Mouse (Mus musculus) forebrain, embryonic 15.5 days (tissue): ENCODE measurements at regions not wholly inside any gene's neighbourhood (a gene's known extent, or its start where the extent isn't known, plus 50 kb on each side); places are given as distances from the start of the nearest gene placed in this dataset.

Experiments used
- ATAC-seq: fragments of 200-750 bp; cut with Nextera tagmentation; replicated peaks from 2 replicates; pipeline ENCODE4 v1.8.0; 2017; ENCODE audit warnings: mild to moderate bottlenecking, moderate TSS enrichment, moderate library complexity
- H3K27ac ChIP-seq: fragments of 300-500 bp; sonication (generic); replicated peaks from 2 replicates; pipeline ENCODE4 v1.5.1; 2015; ENCODE audit warnings: mild to moderate bottlenecking, inconsistent platforms
- H3K27me3 ChIP-seq: fragments of 300-500 bp; sonication (generic); 2 replicates; pipeline ENCODE4 v1.6.1; 2015; ENCODE audit warnings: inconsistent platforms
- H3K36me3 ChIP-seq: fragments of 300-500 bp; sonication (generic); 2 replicates; pipeline ENCODE4 v1.6.1; 2015; ENCODE audit warnings: mild to moderate bottlenecking, inconsistent platforms
- H3K4me1 ChIP-seq: fragments of 300-500 bp; sonication (generic); 2 replicates; pipeline ENCODE4 v1.6.1; 2015; ENCODE audit warnings: inconsistent platforms
- H3K4me2 ChIP-seq: fragments of 300-500 bp; sonication (generic); replicated peaks from 2 replicates; pipeline ENCODE4 v1.6.1; 2015; ENCODE audit warnings: mild to moderate bottlenecking, inconsistent platforms
- H3K4me3 ChIP-seq: fragments of 300-500 bp; sonication (generic); 2 replicates; pipeline ENCODE4 v1.5.1; 2015; ENCODE audit warnings: mild to moderate bottlenecking, inconsistent platforms
- H3K9ac ChIP-seq: fragments of 300-500 bp; sonication (generic); replicated peaks from 2 replicates; pipeline ENCODE4 v1.6.1; 2015; ENCODE audit warnings: mild to moderate bottlenecking, inconsistent platforms
- H3K9me3 ChIP-seq: fragments of 300-500 bp; sonication (generic); 2 replicates; pipeline ENCODE4 v1.6.1; 2016; ENCODE audit warnings: inconsistent platforms
- WGBS: fragments of 180-500 bp; shearing (Covaris S2); methylation state at CpG from one replicate; pipeline ENCODE4 v1.1.7; 2015; ENCODE audit warnings: mixed read lengths; 5-methylcytosine and 5-hydroxymethylcytosine counted together

- no peak for ATAC-seq
- H3K9ac ChIP-seq, result no peak overlapping the region
Measured at GRCm38 (mm10) chr15:36872566-36872965, 135.0 kb downstream of the Zfp706 start.

DNA sequence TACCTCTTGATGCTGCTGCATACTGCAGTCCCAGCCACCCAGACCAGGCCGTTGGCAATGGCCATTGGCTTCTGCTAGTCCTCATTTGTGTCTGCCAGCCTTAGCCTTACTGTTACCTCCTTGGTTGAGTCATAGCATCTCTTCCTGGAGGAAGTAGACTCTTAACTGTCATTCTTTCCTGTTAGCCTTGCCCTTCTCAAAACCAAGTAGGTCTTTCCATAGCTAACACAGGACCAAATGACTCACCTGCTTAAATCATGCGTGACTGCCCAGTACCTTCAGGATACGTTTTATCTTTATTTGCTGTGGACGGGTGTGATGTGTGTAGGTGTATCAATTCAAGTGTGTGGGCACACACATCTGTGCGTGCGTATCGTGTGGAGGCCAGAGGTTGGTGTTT lies 136.9 kb downstream of the Zfp706 start:
- Histone ChIP-seq H3K9me3 (no peaks in the 10 kb centered on the region), H3K9ac (no peak overlapping the region), H3K27me3 (no peaks in the 10 kb centered on the region), H3K4me2 (no peak overlapping the region), H3K4me3 (no peak overlapping the region), H3K36me3 (no peaks in the 10 kb centered on the region), H3K27ac (no peak overlapping the region), H3K4me1 (peaks cover 15% of the 10 kb centered on the region)
- WGBS, result 94% methylated on average over 7 of the region's 7 CpGs
- ATAC-seq, result no peak

More at GRCm38 (mm10) chr15:36872566-36872965, 135.0 kb downstream of the Zfp706 start:
- Histone ChIP-seq H3K36me3 (no peaks in the 10 kb centered on the region), H3K4me1 (peaks cover 15% of the 10 kb centered on the region), H3K9me3 (no peaks in the 10 kb centered on the region), H3K4me2 (no peak overlapping the region), H3K27ac (no peak overlapping the region), H3K27me3 (no peaks in the 10 kb centered on the region), H3K4me3 (no peak overlapping the region)
- 96% methylated on average over 2 of the region's 2 CpGs for WGBS

GRCm38 (mm10) chr15:36870094-36870493 lies 137.5 kb downstream of the Zfp706 start:
- 91% methylated on average over 9 of the region's 9 CpGs for WGBS
- no peak overlapping the region for H3K4me2 ChIP-seq

GRCm38 (mm10) chr15:36866088-36866487 lies 141.5 kb downstream of the Zfp706 start:
- no peak for ATAC-seq
- Histone ChIP-seq H3K27me3 (no peaks in the 10 kb centered on the region), H3K27ac (no peak overlapping the region), H3K4me2 (no peak overlapping the region), H3K4me3 (no peak overlapping the region), H3K9me3 (no peaks in the 10 kb centered on the region), H3K36me3 (no peaks in the 10 kb centered on the region), H3K9ac (no peak overlapping the region), H3K4me1 (no peaks in the 10 kb centered on the region)
- WGBS, result 74% methylated on average over 1 of the region's 1 CpGs

More at GRCm38 (mm10) chr15:36870094-36870493, 137.5 kb downstream of the Zfp706 start:
- Histone ChIP-seq H3K27ac (no peak overlapping the region), H3K36me3 (no peaks in the 10 kb centered on the region), H3K9me3 (no peaks in the 10 kb centered on the region), H3K4me3 (no peak overlapping the region), H3K4me1 (peaks cover 15% of the 10 kb centered on the region), H3K27me3 (no peaks in the 10 kb centered on the region), H3K9ac (no peak overlapping the region)
- no peak for ATAC-seq

GRCm38 (mm10) chr15:36865332-36865731 lies 142.2 kb downstream of the Zfp706 start:
- H3K9ac ChIP-seq, result no peak overlapping the region
- no peak overlapping the region for H3K4me3 ChIP-seq
- ATAC-seq, result no peak
- WGBS, result 70% methylated on average over 3 of the region's 3 CpGs
- no peaks in the 10 kb centered on the region for H3K36me3 ChIP-seq
- no peak overlapping the region for H3K27ac ChIP-seq
- no peak overlapping the region for H3K4me2 ChIP-seq
- no peaks in the 10 kb centered on the region for H3K27me3 ChIP-seq
- H3K9me3 ChIP-seq, result no peaks in the 10 kb centered on the region
- H3K4me1 ChIP-seq, result no peaks in the 10 kb centered on the region

GRCm38 (mm10) chr15:36864046-36864445 lies 143.5 kb downstream of the Zfp706 start:
- Histone ChIP-seq H3K36me3 (no peaks in the 10 kb centered on the region), H3K4me2 (no peak overlapping the region), H3K27ac (no peak overlapping the region), H3K27me3 (no peaks in the 10 kb centered on the region), H3K9me3 (no peaks in the 10 kb centered on the region), H3K9ac (no peak overlapping the region), H3K4me1 (no peaks in the 10 kb centered on the region), H3K4me3 (no peak overlapping the region)
- no peak for ATAC-seq
- 68% methylated on average over 2 of the region's 2 CpGs for WGBS

GRCm38 (mm10) chr15:36858711-36859110 lies 148.9 kb downstream of the Zfp706 start:
- H3K9me3 ChIP-seq, result no peaks in the 10 kb centered on the region
- H3K4me3 ChIP-seq, result no peak overlapping the region
- no peak overlapping the region for H3K4me2 ChIP-seq
- H3K9ac ChIP-seq, result no peak overlapping the region
- H3K27ac ChIP-seq, result no peak overlapping the region
- H3K27me3 ChIP-seq, result no peaks in the 10 kb centered on the region
- WGBS, result 88% methylated on average over 4 of the region's 4 CpGs
- no peak for ATAC-seq
- peaks cover 6% of the 10 kb centered on the region; the same call in 1 of the 2 replicates for H3K4me1 ChIP-seq
- no peaks in the 10 kb centered on the region for H3K36me3 ChIP-seq

- no peaks in the 10 kb centered on the region for H3K27me3 ChIP-seq
- H3K9ac ChIP-seq, result no peak overlapping the region
- no peak overlapping the region for H3K27ac ChIP-seq
- no peak for ATAC-seq
- H3K36me3 ChIP-seq, result no peaks in the 10 kb centered on the region
- no peak overlapping the region for H3K4me3 ChIP-seq
- no peak overlapping the region for H3K4me2 ChIP-seq
- H3K9me3 ChIP-seq, result no peaks in the 10 kb centered on the region
- WGBS, result 74% methylated on average over 1 of the region's 1 CpGs
- H3K4me1 ChIP-seq, result peaks cover 6% of the 10 kb centered on the region; the same call in 1 of the 2 replicates
Measured at GRCm38 (mm10) chr15:36857622-36858021, 150.0 kb downstream of the Zfp706 start.

DNA sequence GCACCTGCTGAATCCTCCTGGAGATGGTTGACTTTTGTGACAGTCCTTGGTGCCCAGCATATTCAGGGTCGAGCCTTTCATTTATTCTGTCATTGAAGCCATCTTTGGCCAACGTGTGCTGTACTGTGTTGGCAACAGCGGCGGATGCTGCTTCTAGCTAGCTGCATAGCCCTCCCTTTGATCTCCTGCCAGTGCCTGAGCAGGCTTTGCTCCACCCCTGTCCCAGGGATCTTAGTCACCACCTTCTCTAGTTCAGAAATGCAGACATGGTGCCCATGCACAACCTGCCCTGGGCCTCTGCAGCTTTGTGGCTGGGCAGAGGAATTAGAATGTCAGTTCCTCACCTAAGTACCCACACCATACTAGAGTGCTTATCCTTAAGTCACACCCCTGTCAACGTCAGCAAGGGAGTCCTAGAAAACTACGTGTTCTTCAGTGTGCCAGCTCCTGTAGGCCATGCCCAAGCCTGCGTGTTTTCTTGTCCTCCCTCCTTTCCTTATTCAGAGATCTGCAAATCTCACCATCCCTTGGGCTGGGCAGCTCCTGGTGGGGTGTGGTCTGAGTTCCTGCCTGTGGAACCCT lies 151.9 kb downstream of the Zfp706 start:
- WGBS, result 74% methylated on average over 7 of the region's 7 CpGs
- Histone ChIP-seq H3K4me2 (no peak overlapping the region), H3K9ac (no peak overlapping the region), H3K4me3 (no peak overlapping the region), H3K9me3 (no peaks in the 10 kb centered on the region), H3K27ac (no peak overlapping the region), H3K4me1 (peaks cover 6% of the 10 kb centered on the region; the same call in 1 of the 2 replicates), H3K36me3 (no peaks in the 10 kb centered on the region), H3K27me3 (no peaks in the 10 kb centered on the region)
- no peak for ATAC-seq

GRCm38 (mm10) chr15:36854900-36855321 lies 152.7 kb downstream of the Zfp706 start:
- no peaks in the 10 kb centered on the region for H3K9me3 ChIP-seq
- no peak overlapping the region for H3K4me2 ChIP-seq
- H3K4me3 ChIP-seq, result no peak overlapping the region
- peaks cover 6% of the 10 kb centered on the region; the same call in 1 of the 2 replicates for H3K4me1 ChIP-seq
- no peaks in the 10 kb centered on the region for H3K27me3 ChIP-seq
- H3K36me3 ChIP-seq, result no peaks in the 10 kb centered on the region
- H3K27ac ChIP-seq, result no peak overlapping the region
- WGBS, result 62% methylated on average over 6 of the region's 6 CpGs
- no peak overlapping the region for H3K9ac ChIP-seq
- no peak for ATAC-seq

DNA sequence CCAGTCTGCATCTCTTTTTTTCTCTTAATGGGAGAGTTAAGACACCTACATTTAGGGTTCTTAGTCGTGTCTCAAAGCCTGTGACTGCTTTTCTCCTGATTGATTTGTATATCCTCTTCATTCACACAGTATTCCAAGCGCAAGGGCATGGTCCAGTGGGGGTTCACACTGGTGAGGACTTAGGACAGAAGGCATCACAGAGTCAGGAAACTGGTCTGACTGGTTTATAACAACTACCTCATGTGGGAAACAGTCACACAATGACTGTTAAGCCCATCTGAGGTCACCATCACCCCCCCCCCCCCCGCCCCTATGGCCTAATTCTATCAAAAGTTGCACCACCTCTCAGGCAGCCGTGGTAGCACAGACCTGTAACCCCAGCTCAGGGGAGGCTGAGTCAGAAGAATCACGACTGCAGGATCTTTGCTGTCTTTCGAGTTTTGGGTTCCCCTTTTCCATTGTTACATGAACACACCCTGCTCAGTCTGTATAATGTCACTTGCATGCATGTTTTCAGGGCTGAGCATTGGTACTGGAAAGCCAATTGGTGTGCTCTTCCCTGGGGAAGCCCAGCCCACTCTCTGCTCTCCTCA lies 155.2 kb downstream of the Zfp706 start:
- no peak for ATAC-seq

DNA sequence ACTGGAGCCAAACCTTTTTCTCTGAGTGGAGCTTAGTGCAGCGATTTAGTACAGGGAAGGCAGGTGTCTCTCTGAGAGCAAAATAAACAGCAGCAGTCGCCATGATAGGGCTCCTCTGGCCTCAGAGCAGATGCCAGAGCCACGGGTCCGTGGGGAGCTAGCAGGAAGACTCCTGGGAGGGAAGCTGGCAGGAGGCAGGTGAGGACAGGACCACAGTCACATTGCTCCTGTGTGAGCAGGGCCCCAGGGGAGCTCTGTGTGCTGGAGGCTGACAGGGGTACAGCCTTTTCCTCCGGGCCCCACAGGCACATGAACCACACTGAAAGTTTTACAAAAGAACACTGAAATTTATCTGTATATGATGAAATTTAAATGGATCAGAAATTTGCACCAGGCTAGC lies 159.3 kb downstream of the Zfp706 start:
- 67% methylated on average over 5 of the region's 5 CpGs for WGBS
- Histone ChIP-seq H3K4me2 (no peak overlapping the region), H3K9ac (no peak overlapping the region), H3K9me3 (no peaks in the 10 kb centered on the region), H3K36me3 (no peaks in the 10 kb centered on the region), H3K27ac (no peak overlapping the region), H3K27me3 (no peaks in the 10 kb centered on the region), H3K4me1 (no peaks in the 10 kb centered on the region), H3K4me3 (no peak overlapping the region)
- ATAC-seq, result no peak

More for the DNA sequence above, 155.2 kb downstream of the Zfp706 start:
- H3K4me2 ChIP-seq, result no peak overlapping the region
- H3K27me3 ChIP-seq, result no peaks in the 10 kb centered on the region
- WGBS, result 57% methylated on average over 6 of the region's 6 CpGs
- H3K4me3 ChIP-seq, result no peak overlapping the region
- H3K36me3 ChIP-seq, result no peaks in the 10 kb centered on the region
- H3K27ac ChIP-seq, result no peak overlapping the region
- H3K4me1 ChIP-seq, result peaks cover 6% of the 10 kb centered on the region; the same call in 1 of the 2 replicates
- H3K9ac ChIP-seq, result no peak overlapping the region
- no peaks in the 10 kb centered on the region for H3K9me3 ChIP-seq

DNA sequence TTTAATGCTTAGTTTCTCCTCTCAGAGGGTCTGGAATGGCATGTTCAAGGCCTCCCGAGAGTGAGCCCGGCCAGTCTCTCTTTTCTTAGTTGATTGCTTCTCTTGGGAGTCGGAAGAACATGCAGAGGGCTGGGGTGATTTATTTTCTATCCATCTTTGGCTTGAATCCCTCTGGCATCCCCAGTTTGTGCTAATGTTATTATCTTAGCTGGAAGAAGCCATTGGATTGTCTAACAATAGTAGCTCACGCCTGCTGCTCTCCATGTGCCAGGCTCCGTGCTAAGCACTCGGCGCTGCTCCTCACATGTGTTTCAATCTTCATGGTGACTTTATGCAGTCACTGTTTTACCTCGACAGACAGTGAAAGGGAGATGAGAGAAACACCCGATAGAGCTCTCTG lies 160.8 kb downstream of the Zfp706 start:
- Histone ChIP-seq H3K27me3 (no peaks in the 10 kb centered on the region), H3K9ac (no peak overlapping the region), H3K4me1 (no peaks in the 10 kb centered on the region), H3K4me3 (no peak overlapping the region), H3K4me2 (no peak overlapping the region), H3K27ac (no peak overlapping the region), H3K36me3 (no peaks in the 10 kb centered on the region), H3K9me3 (no peaks in the 10 kb centered on the region)
- 65% methylated on average over 9 of the region's 9 CpGs for WGBS
- ATAC-seq, result no peak
